Mouse (Mus musculus): Measurements from ENCODE around the gene Timp3. TPM values are rescaled to one million over a fixed set of nuclear protein-coding genes. Genes with fewer than 3 reads are reported as not detected.

Timp3 gene
- total RNA-seq (2017), result 0.12 TPM in 1 of 2 replicates, not detected in the other

DNA sequence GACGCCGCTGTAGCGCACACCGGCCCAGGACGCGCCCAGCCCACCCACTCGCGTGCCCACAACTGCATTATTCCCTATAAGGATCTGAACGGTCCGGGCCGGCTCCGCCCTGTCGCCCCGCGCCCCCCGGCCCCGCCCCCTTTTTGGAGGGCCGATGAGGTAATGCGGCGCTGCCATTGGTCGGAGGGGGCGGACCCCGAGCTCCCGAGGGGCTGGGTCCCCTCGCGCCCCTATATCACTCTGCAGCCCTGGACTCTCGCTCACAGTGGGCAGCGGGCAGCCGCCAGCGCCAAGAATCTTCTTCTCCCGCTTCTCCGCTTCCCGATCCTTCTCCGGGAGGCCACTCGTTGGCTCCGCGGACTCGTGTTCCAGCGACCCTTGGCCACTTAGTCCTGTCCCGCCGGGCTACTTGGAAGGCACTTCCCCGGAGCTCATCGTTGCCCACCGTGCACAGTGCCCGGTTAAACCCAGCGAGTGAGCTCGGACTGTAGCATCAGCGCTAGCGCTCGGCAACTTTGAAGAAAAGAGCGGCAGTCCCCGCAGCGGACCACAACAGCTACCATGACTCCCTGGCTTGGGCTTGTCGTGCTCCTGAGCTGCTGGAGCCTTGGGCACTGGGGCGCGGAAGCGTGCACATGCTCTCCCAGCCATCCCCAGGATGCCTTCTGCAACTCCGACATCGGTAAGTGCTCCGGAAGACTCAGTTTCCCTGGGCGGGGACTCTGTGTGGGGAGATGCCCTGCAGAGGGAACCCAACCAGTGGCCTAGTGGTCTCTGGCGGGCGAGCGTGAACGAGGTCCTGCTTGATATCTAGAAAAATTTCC lies at the start of gene Timp3:
Gene Timp3, plus strand, starts transcription at position 80 of the 824 bp plus-strand sequence.
- ATAC-seq (ENCODE audit: extremely low read depth, insufficient number of reproducible peaks, low FRiP score, poor library complexity, severe bottlenecking), result no peak

DNA sequence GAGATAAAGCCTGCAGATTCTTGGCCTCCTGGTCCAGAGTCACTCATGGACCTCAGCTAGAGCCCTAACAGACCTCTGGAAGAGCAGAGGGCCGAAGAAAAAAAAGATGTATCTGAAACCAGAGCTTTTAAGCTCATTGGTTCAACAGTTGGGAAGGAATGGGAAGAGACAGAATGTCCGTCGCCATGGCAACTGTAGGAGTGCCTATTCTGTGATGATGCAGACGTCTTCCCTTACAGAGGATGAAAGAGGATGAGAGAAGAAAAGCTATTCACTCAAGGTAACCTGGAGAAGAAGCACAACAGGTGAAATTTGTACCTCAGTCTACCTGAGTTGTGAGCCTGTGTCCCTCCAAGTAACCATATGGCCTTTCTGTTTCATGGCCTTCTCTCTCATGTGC lies 44.0 kb upstream of the Timp3 start:
- ATAC-seq (ENCODE audit: extremely low read depth, insufficient number of reproducible peaks, low FRiP score, poor library complexity, severe bottlenecking), result no peak

DNA sequence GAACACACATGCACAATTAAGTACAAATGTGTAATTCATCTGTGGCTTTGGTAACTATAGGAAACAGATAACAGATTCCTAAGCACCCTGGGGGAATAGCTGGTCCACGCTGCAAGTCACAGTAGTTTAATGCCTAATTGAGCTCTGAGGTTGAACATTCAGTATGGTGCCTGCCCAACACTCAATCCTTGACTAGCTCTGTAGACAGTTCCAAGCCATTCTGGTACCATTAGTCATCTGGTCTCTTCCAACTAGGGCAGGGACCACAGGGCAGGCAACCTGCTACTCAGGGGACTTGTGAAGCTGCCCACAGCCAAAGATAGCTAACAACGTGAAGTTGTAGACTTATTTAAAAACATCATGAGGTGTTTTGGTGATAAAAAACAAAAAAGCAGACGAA lies 43.1 kb upstream of the Timp3 start:
- ATAC-seq (ENCODE audit: extremely low read depth, insufficient number of reproducible peaks, low FRiP score, poor library complexity, severe bottlenecking), result no peak

DNA sequence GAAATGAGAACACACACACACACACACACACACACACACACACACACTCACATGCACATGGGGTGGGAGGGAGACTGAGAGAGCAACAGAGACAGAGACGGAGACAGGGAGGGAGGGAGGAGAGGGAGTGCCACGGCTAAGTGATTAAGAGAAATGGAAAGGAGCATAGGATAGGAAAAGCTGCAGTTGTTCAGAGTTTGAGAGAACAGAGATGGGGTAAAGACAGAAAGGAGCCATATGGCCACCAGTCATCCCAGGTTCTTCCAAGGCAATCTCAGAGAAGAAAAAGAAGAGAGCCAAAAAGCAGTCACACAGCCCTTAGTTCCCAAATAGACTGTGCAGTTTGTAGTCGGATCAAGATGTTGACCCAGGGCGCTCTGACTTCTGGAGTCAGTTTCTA lies 42.1 kb upstream of the Timp3 start:
- ATAC-seq (ENCODE audit: extremely low read depth, insufficient number of reproducible peaks, low FRiP score, poor library complexity, severe bottlenecking), result no peak

DNA sequence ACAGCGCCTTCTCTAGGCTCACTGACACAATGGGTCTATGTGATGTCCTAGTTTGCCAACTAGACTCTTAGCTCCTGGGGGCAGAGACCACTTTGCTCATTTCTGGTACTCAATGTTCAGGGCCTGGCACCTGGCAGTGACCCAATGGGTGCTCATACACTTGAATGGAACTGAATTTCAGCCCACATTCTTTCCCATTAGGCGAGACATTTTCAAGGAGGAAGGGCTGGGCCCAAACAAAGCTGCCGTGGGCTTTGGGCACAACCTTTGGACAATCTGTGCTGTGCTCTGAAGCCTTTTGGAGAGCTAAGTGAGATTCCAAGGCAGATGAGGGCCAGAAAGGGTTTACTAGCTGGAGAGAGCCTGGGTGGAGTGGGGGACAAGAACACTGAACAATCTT lies 41.2 kb upstream of the Timp3 start:
- no peak for ATAC-seq (ENCODE audit: extremely low read depth, insufficient number of reproducible peaks, low FRiP score, poor library complexity, severe bottlenecking)

DNA sequence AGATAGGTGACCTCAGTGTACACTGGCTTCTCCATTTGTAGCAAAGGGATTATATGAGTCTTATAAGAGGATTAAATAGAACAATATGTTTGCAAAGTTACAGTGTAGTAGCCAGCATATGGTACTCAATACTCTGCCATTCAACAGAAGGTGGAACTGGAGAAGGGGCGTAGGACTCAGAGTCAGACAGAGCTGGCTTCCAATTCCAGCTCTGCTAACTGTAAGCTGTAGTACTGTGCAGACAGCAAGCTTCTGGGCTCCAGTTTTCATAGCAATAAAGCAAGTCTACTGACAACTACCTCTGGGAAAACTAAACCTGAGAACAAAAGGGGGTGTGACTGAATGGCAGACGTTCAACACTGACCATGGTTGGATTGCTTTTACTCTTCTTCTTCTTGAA lies 38.4 kb upstream of the Timp3 start:
- no peak for ATAC-seq (ENCODE audit: extremely low read depth, insufficient number of reproducible peaks, low FRiP score, poor library complexity, severe bottlenecking)

DNA sequence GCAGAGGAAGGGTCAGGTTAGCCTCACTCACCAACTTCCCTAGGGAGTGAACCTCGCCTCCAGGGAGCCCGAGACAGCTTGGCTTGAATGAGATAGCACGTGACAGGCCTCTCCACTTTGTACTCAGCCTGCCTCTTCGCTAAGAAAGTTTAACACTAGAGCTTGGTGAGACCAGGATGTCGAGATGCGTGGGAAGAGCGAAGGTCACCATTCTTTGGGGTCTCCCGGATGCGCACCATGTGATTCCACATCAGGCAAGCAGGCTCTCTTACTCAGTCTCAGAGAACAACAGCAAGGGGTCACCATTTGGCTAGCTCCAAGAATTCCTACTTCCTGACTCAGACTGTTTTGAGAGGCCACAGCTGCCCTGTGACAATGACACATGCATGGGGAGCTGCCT lies 35.6 kb upstream of the Timp3 start:
- no peak for ATAC-seq (ENCODE audit: extremely low read depth, insufficient number of reproducible peaks, low FRiP score, poor library complexity, severe bottlenecking)

DNA sequence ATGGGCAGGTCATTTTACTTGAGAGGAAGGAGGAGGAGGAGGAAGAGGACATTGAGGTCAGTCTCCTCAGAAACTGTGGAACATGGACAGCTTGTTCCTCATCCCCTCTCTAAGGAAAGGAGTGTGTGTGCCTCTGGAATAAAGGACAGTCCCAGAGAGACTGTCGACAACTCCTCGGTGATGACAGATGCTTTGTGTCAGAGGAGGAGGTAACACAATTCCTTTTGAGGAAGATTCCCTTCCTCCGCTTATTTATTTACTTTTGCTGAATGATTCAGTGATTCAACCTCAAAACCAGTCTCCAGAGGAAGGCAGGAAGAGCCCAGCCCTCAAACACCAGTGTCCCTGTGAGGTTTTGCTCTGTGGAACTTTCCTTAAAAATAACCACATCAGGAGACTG lies 29.9 kb upstream of the Timp3 start:
- no peak for ATAC-seq (ENCODE audit: extremely low read depth, insufficient number of reproducible peaks, low FRiP score, poor library complexity, severe bottlenecking)

DNA sequence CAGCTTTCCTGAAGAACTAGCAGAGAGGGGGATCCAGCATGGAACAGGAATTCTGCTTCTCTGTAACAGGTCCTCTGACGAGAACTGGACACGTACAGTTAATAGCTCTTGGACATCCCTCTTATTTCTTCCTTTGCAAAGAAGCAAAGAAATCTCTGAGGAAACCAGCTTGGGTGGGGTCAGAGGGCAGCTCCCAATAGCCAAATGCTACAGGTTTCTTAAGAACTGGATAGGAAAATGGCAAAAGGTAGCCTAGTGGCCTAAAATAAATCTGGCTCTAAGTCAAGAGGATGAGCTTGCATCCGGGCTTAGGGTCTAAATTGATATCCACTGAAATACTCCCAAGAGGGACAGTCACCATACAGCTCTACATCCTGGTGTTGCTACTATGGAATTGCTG lies 27.3 kb upstream of the Timp3 start:
- no peak for ATAC-seq (ENCODE audit: extremely low read depth, insufficient number of reproducible peaks, low FRiP score, poor library complexity, severe bottlenecking)

DNA sequence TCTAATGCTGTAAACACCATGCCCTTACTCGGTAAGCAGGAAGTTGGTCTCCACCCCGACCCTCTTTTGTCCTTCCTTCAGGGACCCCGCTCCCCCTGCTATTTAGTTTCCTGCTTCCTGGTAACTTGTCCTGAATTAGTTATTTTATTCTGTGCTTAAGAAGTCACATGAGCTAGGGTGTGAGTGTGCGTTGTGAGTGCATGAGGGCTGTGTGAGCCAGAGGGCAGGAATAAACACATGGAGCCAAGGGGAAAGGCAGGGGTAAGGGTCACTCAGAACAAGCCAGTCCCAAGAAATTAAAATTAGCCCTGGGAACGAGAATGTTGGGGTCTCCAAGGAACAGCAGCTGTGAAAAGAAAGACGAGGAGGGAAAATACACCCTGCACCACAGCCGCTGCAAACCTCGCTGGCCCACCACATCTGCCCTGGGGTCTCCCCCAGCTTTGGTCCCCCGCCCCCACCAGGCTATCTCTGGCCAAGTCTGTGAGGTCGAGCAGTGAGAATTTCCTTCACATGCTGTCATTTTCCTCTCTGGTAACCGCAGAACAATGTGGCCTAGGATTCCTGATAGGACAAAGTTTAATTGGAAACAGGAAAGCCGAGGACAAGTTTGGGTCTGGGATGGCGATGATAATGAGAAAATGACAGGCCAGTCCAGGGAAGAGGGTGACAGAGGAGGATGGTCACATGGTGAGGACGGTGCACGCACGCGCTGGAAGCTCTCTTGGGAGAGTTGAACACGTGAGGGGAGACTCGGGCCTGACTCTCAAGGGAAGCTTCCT lies 26.6 kb upstream of the Timp3 start:
- no peak for ATAC-seq (ENCODE audit: extremely low read depth, insufficient number of reproducible peaks, low FRiP score, poor library complexity, severe bottlenecking)

DNA sequence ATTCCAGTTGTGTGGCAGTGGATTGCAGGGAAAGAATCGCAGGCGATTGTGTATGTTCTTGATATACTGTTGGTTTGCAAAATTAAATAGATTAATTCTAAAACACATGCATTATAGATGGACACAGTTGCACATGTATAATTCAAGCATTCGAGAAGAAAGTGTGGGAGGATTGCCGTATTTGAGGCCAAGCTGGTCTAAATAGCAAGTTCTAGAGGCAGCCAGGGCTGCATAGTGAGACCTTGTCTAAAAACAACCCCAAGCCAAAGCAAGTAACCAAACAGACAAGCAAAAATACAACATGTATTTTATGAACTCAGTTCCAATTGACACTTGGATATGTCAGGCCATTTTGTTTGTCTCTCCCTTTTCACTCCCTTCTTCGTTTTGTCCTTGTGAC lies 24.6 kb upstream of the Timp3 start:
- ATAC-seq (ENCODE audit: extremely low read depth, insufficient number of reproducible peaks, low FRiP score, poor library complexity, severe bottlenecking), result no peak

DNA sequence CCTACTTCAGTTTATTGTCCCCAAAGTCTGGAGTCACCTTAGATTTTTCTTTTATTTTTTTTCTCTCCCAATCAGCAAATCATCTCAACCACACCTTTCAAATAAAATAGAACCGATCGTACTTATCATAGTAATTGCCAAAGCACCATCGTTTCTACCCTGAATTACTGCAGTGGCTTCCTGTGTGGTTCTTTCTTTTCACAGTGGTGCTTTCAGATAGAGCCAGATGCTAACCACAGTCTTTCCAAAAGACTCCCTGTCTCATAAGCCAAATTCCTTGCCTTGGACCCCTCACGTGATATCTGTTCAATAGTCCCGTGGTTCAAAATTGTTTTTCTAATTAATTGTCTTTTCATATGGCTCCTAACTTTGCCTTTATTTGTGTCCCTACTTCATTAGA lies 22.8 kb upstream of the Timp3 start:
- ATAC-seq (ENCODE audit: extremely low read depth, insufficient number of reproducible peaks, low FRiP score, poor library complexity, severe bottlenecking), result no peak

DNA sequence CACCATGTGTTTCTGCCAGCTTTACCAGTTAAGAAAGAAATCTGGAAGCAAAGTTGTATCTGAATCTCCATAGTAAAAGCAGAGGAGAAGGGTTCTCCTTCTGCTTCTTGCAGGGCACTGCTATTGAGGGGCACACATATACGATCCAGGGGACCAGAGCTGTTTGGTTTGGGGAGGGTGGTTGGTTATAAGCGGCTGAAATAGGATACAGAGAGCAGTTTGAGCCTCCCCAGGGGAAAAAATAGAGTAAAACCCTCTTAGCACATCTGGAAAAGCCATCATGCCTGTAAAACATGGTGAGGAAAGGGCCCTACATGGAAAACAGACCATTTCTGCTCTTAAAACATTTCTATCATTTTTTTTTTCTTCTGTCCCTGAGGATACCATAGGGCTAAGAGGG lies 21.7 kb upstream of the Timp3 start:
- no peak for ATAC-seq (ENCODE audit: extremely low read depth, insufficient number of reproducible peaks, low FRiP score, poor library complexity, severe bottlenecking)

DNA sequence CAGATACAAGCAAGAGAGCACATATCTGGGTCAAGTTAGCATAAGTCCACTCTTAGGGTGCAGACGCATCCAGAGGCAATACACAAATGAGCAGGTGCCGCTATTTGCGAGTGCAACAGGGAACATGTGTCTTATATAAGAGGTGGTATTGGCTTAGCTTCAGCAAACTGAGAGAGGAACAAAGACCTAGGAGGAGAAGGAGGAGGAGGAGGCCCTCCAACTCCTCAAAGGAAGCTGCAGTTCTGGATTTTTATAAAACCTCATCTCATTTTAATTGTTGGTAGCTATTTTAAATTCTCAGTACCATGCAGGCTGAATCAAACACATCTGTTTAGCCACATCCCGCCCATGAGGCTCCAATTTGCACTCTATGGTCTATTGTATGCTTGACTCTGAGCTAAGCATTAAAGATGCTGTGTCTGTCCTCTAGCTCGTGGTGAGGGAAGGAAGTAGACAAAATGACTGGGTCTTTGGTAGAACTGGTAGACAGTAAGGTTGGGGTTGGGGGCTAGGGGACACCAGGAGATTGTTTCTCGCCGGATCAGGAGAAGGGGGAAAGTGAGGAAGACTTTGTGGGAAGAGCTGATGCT lies 20.5 kb upstream of the Timp3 start:
- no peak for ATAC-seq (ENCODE audit: extremely low read depth, insufficient number of reproducible peaks, low FRiP score, poor library complexity, severe bottlenecking)

DNA sequence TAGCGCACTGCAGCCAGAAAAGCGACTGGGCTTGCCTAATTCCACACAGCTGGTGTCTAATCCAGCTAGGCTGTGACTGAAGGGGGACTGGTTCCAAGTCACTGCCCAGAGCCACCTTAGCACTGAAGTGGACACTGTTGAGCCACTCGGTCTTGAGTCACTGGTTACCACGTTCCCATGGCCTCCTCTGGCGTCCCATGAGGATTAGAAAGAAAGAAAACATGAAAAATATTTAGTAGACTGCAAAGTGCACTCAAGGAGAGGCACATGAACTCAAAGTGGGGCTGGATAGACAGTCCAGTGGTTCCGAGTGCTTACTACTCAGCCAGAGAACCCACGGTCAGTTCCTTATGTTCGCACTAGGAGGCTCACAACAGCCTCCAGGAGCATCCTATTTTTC lies 18.9 kb upstream of the Timp3 start:
- ATAC-seq (ENCODE audit: extremely low read depth, insufficient number of reproducible peaks, low FRiP score, poor library complexity, severe bottlenecking), result no peak

DNA sequence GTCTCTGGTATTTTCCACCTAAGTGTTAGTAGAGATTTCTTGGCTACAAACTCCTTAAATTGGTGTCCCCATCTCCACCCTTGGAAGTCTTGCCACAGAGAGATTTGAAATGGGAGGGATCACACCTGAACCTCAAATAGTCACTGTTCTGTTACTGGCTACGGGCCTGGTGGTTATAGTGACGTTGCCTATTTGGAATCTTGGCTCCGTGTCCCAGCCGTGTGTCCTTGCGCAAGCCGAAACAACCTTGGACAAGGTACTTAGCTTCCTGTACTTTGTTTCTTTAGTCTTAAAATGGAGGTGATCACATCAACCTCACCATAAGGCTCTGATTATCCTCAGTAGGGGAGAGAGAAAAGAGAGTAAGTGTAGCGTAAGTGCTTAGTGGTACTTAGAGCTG lies 13.7 kb upstream of the Timp3 start:
- ATAC-seq (ENCODE audit: extremely low read depth, insufficient number of reproducible peaks, low FRiP score, poor library complexity, severe bottlenecking), result no peak

DNA sequence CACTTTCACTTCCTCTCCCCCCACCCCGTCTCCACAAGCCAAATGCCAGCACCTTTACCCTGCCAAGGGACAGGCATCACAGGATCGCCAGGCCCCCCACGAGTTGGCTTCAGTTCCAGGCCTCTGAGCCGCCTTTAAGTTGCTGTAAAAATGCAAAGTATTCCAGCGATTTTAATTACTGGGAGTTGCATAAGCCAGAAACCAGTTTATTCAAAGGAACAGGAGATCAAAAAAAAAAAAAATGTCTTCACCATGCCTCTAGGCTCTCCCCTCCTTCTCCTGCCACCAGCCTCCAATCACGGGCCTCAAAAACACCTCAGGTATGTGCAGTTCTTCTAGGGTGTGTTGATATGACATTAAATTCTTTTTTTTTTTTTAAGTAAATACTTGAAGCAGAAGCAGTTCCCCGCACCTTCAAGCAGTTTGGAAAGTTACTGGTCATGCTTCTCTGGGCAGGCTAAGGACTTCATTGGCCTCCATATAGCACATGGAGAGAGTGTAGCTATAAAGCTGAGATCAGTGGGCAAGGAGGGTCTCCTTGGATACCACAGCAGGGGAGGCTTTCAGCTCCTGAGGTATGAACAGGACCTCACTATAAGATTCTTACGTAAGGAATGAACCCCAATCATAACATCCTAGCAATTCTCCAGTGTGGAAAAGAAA lies 9.9 kb upstream of the Timp3 start:
- no peak for ATAC-seq (ENCODE audit: extremely low read depth, insufficient number of reproducible peaks, low FRiP score, poor library complexity, severe bottlenecking)

DNA sequence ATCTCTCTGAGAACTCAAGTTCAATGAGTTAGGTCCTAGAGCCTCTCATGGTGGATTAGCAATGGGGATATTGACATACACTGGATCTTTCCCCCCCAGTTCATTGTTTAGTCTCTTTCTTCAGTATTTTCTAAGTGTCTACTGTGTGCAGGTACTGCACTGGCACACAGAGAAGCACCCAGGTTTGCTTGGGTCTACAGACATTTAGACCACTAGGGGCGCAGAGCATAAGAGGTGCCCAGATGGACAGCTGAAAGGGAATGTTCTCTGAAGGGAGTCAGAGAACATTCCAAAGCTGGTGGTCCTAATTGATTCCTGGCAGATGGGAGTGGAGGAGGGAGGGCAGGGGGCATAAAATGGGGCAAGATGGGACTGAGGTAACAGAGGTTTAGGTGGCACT lies 6.3 kb upstream of the Timp3 start:
- no peak for ATAC-seq (ENCODE audit: extremely low read depth, insufficient number of reproducible peaks, low FRiP score, poor library complexity, severe bottlenecking)

DNA sequence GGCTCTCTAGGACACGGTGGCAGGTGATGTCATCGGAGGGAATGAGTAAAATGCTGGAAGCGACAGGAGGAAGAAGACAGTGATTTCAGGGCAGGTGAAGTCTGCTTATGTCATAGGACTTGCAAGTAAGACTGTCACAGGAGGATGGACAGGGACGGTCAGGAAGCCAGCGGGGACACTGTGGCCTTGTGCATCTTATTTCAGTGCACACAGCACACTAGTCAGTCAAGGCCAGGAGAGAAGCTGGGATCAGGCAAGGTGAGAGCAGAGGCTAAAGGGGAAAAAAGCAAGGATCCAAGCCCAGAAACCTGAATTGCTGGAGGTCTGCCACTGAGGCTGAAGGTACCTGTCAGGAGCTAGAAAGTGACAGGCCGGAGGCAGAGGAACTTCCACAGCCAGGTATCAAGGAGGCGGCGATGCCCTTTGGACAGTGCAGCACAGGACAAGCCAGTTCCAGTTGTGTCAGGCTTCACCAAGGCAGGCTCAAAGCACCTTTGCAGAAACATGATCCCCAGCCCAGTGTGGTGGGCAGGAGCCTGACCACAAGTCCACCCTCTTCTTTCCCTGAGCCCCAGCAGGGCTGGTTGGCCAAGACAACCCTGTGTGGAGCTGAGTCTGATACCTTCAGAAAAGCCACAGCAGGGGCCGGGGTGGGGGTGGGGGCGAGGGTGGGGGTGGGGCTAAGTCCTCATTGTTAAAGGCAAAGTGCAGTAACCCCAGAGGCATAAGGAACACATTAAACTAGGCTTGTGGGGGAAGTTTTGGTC lies 5.4 kb upstream of the Timp3 start:
- no peak for ATAC-seq (ENCODE audit: extremely low read depth, insufficient number of reproducible peaks, low FRiP score, poor library complexity, severe bottlenecking)

Data from neutrophil, adult 5-6 weeks (primary cell).